Mouse (Mus musculus): Measurements from ENCODE around the gene R3hdm2. TPM values are rescaled to one million over a fixed set of nuclear protein-coding genes. Genes with fewer than 3 reads are reported as not detected.

R3hdm2 gene
- polyA plus RNA-seq, 1 experiment, result 110 TPM

DNA sequence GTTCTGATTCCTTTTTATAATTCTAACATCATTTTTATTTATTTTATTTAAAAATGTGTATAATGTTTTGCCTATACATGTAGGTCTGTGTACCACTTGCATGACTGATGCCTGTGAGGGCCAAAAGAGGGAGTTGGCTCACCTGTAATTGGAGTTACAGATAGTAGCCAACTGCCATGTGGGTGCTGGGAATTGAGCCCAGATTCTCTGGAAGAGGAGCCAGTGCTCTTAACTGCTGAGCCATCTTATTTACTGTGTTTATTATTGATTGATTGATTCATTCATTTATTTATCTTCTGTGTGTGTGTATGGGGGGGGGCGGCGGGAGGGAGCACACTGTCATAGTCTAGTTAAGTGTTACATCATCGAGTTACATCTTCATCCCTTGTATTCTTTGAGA, 24.6 kb downstream of the R3hdm2 start:
- TF ChIP-seq POLR2A (IDR thresholded peaks at IDR 0.05; ENCODE audit: borderline replicate concordance, extremely low read depth, insufficient read depth, insufficient read length, poor library complexity, severe bottlenecking) (no peak), CTCF (IDR thresholded peaks at IDR 0.05; ENCODE audit: borderline replicate concordance, extremely low read depth, insufficient read depth, insufficient read length) (no peak)
- DNase-seq (ENCODE audit: low read depth), result no peak

DNA sequence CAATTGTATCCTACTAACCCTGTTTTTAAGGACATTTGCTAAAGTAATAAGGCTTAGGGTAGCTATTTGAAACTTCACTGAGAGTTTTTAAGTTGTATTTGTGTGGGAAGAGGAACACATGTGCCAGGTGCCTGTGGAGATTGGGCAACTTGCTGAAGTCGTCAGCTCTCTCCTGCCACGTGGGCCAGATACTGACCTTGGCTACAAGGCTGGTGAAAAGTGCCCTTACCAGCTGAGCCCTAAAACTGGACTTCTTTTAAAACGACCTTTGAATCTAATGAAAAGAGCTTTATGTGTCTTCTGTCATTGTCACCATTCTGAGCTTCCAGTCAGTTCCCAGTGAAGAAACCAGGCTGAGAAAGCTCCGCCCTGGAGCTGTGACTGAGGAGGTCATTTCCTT, 27.3 kb downstream of the R3hdm2 start:
- no peak for DNase-seq (ENCODE audit: low read depth)
- TF ChIP-seq CTCF (IDR thresholded peaks at IDR 0.05; ENCODE audit: borderline replicate concordance, extremely low read depth, insufficient read depth, insufficient read length), result no peak
- TF ChIP-seq POLR2A (IDR thresholded peaks at IDR 0.05; ENCODE audit: borderline replicate concordance, extremely low read depth, insufficient read depth, insufficient read length, poor library complexity, severe bottlenecking), result no peak

DNA sequence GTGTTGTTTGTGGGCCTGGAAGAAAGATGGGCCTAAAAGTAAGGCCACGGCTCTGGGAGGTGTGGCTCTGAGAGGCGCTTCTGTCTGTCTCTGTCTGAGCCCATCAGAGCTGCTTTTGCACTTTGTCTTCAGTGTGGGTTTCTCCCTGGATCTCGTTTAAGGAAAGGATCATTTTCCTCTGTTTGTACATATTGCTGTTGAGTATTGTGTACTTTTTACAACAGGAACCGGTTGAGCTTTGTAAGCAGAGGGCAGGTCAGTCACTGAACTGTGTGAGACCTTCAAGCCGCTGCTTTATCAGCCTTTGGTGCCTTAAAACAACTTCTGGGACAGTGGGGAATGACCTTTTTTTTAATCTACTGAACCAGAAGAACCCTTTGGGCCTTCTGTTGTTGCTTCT, 32.0 kb downstream of the R3hdm2 start:
- TF ChIP-seq POLR2A (IDR thresholded peaks at IDR 0.05; ENCODE audit: borderline replicate concordance, extremely low read depth, insufficient read depth, insufficient read length, poor library complexity, severe bottlenecking), result no peak
- TF ChIP-seq CTCF (IDR thresholded peaks at IDR 0.05; ENCODE audit: borderline replicate concordance, extremely low read depth, insufficient read depth, insufficient read length), result no peak
- no peak for DNase-seq (ENCODE audit: low read depth)

DNA sequence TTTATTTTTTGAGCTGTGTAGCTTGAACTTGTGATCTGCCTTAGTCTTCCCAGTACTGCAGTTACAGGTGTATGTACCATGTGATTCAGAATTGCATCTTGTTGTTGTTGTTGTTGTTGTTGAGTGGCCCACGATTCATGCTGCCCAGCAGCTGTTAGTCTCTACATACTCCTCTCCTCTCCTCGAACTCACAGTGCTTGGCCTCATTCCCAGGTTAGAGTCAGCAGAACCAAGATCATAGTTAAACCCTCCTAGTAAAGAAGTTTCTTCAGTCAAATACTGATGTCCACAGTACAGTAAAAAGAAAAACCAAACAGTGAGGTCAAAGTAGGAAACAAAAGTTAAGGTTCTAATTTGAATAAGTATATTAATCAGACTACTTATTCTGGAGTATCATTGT, 32.6 kb downstream of the R3hdm2 start:
- TF ChIP-seq CTCF (IDR thresholded peaks at IDR 0.05; ENCODE audit: borderline replicate concordance, extremely low read depth, insufficient read depth, insufficient read length), result no peak
- no peak for TF ChIP-seq POLR2A (IDR thresholded peaks at IDR 0.05; ENCODE audit: borderline replicate concordance, extremely low read depth, insufficient read depth, insufficient read length, poor library complexity, severe bottlenecking)
- no peak for DNase-seq (ENCODE audit: low read depth)

DNA sequence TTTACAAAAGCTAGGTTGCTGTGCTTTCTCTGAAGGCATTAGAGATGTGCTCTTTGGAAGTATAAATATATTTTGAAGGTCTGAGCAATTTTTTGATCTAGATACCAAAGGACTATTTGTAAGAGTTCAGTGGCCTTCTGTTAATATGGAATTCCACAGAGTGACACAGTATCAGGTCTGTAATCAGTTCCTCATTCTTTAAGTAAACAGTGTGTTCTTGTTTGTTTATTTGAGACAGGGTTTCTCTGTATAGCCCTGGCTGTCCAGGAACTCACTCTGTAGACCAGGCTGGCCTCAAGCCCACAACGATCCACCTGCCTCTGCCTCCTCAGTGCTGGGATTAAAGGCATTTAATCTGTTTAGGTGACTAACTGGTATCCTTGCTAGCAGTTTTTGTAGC, 33.5 kb downstream of the R3hdm2 start:
- no peak for TF ChIP-seq POLR2A (IDR thresholded peaks at IDR 0.05; ENCODE audit: borderline replicate concordance, extremely low read depth, insufficient read depth, insufficient read length, poor library complexity, severe bottlenecking)
- no peak for TF ChIP-seq CTCF (IDR thresholded peaks at IDR 0.05; ENCODE audit: borderline replicate concordance, extremely low read depth, insufficient read depth, insufficient read length)
- DNase-seq (ENCODE audit: low read depth), result no peak

DNA sequence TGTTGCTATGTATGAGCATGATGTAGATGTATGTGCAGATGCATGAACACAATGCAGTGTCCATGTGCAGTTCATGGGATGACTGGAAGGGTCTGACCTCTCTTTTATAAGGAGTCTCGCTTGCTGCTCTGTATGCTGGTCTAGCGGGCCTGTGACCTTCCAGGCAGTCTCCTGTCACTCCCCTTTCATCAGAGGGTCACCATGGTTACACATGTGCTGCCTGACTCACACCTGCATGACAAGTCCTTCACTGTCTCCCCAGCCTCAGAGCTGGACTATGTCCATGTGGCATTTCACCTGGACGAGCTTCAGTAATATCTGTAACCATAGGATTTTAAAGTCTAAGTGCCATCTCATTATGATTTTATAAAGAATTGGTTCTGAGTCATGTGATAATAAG, 34.0 kb downstream of the R3hdm2 start:
- TF ChIP-seq POLR2A (IDR thresholded peaks at IDR 0.05; ENCODE audit: borderline replicate concordance, extremely low read depth, insufficient read depth, insufficient read length, poor library complexity, severe bottlenecking) (no peak), CTCF (IDR thresholded peaks at IDR 0.05; ENCODE audit: borderline replicate concordance, extremely low read depth, insufficient read depth, insufficient read length) (no peak)
- DNase-seq (ENCODE audit: low read depth), result no peak

DNA sequence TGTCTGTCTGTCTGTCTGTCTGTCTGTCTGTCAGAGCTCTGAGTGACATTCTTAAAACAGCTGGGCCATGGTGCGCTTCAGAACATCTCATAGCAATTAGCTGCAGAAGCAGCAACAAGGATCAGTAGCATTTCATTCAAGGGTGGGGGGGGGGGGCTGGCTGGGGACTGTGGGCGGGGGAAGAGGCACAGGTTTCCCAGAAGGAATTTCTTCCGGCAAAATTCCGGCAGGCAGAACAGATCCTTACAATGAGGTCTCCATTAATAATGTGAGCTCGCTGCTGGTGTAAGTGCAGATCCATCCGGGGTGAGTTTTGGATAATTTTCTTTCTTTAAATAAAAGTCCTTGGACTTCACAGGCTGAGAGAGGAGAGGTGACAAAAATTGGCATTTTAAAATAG, 40.0 kb downstream of the R3hdm2 start:
- TF ChIP-seq CTCF (IDR thresholded peaks at IDR 0.05; ENCODE audit: borderline replicate concordance, extremely low read depth, insufficient read depth, insufficient read length) (no peak), POLR2A (IDR thresholded peaks at IDR 0.05; ENCODE audit: borderline replicate concordance, extremely low read depth, insufficient read depth, insufficient read length, poor library complexity, severe bottlenecking) (no peak)
- DNase-seq (ENCODE audit: low read depth), result peak; percentile 9

DNA sequence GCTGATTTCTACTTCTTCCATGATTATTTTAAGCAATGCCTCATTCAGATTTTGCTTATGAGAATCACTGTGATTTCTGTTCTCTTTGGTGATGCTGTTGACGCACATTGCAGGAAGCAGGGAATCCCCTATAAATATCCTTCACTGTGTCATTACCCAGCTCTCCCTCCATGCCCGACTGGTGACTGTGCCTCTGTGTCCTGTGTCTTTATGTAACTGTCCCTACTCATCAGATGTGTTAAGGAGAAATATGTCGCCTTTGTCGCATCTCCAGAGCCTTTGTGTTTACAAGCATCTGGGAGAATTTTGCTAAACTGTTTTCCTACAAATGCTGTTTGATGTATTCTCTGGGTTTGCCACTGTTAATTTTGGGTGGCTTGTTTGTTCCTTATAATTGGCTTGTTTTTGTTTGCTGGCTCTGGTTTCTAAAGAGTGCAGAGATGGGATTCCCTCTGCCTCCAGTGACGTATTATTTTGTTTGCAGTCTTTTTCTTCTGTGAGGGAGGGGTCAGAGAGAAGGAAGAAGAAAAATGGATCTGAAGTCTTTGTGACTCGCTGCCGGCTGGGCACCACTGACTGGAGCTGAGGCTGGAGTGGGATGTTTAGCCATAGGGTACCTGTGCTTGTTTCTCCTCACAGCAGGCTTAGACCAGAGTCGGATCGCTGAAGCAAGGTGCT, 40.7 kb downstream of the R3hdm2 start:
- DNase-seq (ENCODE audit: low read depth), result peak; percentile 65
- TF ChIP-seq POLR2A (IDR thresholded peaks at IDR 0.05; ENCODE audit: borderline replicate concordance, extremely low read depth, insufficient read depth, insufficient read length, poor library complexity, severe bottlenecking) (no peak), CTCF (IDR thresholded peaks at IDR 0.05; ENCODE audit: borderline replicate concordance, extremely low read depth, insufficient read depth, insufficient read length) (no peak)

DNA sequence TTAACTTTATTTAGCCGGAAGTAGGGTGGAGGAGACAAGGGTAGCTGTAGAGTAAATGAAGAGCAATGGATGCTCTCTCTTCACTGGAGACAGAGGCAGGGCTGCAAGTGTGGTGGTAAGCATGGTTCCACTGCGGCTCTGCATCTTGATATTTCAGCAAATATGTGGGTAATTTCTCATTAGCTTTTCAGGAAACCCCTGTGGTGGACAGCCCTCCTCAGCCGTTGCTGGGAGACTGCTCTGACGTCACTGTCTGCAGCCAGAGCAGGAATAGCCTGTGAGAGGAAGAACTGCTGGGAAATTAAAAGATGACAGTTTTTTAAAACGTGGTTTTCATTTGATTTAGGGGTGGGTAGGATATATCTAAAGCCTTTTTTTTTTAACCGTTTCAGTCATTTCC, 41.9 kb downstream of the R3hdm2 start:
- TF ChIP-seq POLR2A (IDR thresholded peaks at IDR 0.05; ENCODE audit: borderline replicate concordance, extremely low read depth, insufficient read depth, insufficient read length, poor library complexity, severe bottlenecking) (no peak), CTCF (IDR thresholded peaks at IDR 0.05; ENCODE audit: borderline replicate concordance, extremely low read depth, insufficient read depth, insufficient read length) (no peak)
- DNase-seq (ENCODE audit: low read depth), result peak; percentile 84

DNA sequence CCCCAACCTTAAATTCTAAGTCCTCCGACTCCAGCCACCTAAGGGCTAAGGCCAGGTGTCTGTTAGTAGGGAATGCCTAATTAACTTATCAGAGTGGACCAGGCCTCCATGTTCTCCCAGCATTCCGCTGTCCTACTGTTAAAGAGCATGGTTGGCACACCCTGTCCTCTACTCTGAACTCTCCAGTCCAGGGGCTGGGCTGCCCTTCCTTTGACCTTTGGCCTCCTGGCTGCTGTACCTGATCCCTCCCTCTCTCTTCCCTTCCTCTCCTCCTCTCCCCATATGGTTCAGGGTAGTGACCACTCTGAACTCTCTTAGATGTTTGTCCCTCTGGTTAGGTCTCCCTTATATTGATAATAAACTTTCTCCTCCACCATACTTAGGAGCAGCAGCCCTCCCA, 45.7 kb downstream of the R3hdm2 start:
- TF ChIP-seq CTCF (IDR thresholded peaks at IDR 0.05; ENCODE audit: borderline replicate concordance, extremely low read depth, insufficient read depth, insufficient read length) (no peak), POLR2A (IDR thresholded peaks at IDR 0.05; ENCODE audit: borderline replicate concordance, extremely low read depth, insufficient read depth, insufficient read length, poor library complexity, severe bottlenecking) (no peak)
- no peak for DNase-seq (ENCODE audit: low read depth)

DNA sequence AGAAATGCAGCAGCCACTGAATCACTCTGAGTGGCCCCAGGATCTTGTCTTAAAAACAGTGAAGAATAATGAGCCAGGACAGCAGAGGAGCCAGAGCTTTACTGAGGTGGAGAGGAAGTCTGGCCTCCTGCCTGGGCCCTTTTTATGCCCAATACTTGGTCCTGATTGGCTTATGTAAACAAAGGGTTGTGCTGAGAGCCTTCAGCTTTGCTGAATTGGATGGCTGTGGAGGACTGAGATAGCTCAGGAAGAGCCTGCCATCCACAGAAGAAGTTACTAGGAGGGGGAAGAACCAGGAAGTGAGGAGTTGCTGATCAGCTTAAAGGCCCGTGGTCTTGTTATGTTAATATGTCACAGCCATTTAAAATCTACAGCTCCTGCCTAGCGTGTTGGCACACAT, 46.5 kb downstream of the R3hdm2 start:
- no peak for TF ChIP-seq POLR2A (IDR thresholded peaks at IDR 0.05; ENCODE audit: borderline replicate concordance, extremely low read depth, insufficient read depth, insufficient read length, poor library complexity, severe bottlenecking)
- peak; percentile 65 for DNase-seq (ENCODE audit: low read depth)

DNA sequence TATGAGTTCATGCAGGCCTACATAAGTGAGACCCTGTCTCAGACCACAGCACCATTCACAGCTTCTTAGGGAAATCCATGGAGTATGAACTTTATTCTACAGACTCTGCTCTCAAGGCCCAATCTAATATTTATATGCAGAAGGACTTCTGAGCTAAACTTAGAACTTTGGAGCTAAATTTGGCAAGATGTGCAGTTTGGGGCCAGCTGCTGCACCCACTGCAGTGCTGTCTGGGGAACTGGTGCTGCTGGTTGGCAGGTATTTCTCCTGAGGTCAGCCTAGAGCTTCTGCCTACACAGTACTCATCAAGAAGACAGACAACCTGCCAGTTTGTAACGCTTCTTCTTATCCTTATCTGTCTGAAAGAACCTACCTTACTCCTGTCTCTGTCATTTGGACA, 47.0 kb downstream of the R3hdm2 start:
- TF ChIP-seq CTCF (IDR thresholded peaks at IDR 0.05; ENCODE audit: borderline replicate concordance, extremely low read depth, insufficient read depth, insufficient read length), result no peak
- no peak for TF ChIP-seq POLR2A (IDR thresholded peaks at IDR 0.05; ENCODE audit: borderline replicate concordance, extremely low read depth, insufficient read depth, insufficient read length, poor library complexity, severe bottlenecking)
- DNase-seq (ENCODE audit: low read depth), result no peak

All from brain, embryonic 14.5 days (tissue).